Mouse (Mus musculus) urinary bladder, postnatal 4 days (tissue): ENCODE measurements at regions not wholly inside any gene's neighbourhood (a gene's known extent, or its start where the extent isn't known, plus 50 kb on each side); places are given as distances from the start of the nearest gene placed in this dataset.

Experiments used
- DNase-seq, 2 experiments: peaks; one replicate each; pipeline ENCODE4 v3.0.0; 2021 to 2022; ENCODE audit warnings: low spot score in 2 of 2

DNA sequence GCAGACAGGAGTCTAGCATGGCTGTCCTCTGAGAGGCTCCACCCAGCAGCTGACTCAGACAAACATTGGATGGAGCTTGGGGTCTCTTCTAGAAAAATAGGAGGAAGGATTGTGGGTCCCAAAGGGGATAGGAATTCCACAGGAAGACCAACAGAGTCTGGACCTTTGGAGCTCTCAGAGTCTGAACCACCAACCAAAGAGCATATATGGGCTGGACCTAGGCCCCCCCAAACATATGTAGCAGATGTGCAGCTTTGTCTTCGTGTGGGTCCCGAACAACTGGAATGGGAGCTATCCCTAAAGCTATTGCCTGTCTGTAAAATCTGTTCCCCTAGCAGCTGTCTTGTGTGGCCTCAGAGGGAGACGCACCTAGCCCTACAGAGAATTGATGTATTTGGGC is 50.1 kb upstream of the Cpm start:
- no peak for DNase-seq

- DNase-seq, result no peak
These were observed 50.6 kb upstream of the Cpm start for GRCm38 (mm10) chr10:117578696-117579146.

DNA sequence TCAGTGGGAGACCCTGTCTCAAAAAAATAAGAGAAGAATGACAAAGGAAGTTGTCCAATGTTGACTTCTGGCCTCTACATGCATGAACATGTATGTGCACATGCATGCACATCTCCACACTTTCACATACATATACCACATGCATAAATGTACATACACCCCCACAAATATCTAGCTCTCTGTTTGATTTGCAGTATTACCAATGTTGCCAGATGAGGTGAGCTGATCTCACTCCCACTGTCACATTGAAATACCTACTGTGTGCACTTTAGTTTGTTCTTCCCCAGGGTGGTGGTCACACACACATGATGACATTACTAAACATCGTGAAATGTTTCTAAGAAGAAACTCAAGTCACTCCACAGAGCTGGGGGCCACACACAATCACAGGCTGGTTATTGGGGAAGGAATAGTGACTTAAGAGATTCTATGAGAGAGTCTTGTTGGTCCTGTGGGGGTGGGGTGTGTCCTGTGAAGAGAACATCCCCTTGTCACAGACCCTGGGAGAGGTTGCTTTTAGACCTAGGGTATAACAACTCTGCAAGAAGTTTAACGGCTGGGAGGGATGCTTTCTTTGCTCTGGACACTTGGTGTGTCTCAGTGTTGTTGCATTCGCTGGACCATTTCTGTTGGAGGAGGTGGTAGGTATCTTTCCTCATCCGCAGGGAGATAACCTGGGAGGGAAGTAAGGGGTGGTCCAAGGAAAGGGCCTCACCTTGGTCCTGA is 51.2 kb upstream of the Cpm start:
- no peak for DNase-seq

DNA sequence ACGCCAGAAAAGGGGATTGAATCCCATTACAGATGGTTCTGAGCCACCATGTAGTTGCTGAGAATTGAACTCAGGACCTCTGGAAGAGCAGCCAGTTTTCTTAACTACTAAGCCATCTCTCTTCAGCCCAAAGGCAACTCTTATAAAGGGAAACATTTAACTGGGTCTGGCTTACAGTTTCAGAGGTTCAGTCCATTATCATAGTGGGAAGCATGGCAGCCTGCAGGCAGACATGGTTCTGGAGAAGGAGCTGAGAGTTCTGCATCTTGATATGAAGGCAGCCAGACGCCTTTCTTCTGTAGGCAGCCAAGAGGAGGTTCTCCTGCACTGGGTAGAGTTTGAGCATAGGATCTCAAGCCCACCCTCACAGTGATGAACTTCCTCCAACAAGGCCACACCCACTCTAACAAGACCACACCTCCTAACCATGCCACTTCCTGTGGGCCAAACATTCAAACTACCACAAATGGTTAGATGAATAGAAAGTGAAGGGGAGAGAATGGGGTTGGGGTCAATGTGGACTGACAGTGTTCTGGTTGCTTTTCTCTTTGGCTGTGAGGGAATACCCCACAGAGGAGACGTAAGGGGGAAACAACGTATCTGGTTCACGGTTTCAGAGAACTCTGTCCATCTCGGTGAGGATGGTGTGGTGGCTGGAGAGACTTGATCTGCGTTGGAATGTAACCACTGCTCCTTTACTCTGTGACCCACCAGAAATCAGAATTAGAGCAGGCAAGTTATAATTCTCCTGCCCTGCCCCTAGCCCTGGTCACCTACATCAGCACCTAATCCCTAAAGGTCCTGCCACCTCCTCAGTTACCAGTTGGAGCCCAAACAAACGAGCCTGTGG is 52.2 kb upstream of the Cpm start:
- no peak for DNase-seq

- DNase-seq, result no peak
These were observed 53.0 kb upstream of the Cpm start for GRCm38 (mm10) chr10:117576154-117576859.

DNA sequence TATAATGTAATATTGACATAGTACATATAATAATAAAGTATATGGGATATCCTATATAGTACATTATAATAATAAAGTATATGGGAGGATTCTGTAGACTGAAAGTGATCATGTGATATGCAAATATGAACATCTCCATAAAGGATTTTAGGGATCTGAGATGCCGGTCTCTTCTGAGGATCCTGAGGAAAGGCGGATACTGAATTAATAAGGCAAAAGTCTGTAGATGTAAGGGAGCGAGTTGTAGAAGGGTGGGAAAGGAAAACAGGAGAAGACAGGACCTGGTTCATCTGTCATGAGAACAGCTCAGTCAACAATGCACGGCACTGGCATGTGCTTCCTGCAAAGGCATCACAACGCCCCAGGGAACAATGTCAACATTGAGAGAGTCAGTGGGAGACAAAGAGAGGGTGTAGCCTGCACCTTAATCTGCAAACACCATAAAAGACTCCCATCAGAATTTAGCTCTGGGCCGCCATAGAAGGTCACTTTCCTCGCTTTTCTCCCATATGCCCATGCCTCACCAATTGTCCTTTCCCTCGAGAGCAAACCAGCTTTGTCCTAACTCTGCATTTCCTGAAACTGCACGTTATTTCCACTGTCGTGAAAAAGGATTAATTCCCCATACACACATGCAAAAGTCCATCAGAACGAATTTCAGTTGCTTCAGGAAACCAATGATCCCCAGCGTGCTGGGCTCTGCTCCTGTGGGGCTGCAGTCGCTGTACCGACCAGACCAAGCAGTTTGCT is 53.7 kb upstream of the Cpm start:
- DNase-seq, result no peak

GRCm38 (mm10) chr10:117574915-117575314 is 54.4 kb upstream of the Cpm start:
- no peak for DNase-seq

DNA sequence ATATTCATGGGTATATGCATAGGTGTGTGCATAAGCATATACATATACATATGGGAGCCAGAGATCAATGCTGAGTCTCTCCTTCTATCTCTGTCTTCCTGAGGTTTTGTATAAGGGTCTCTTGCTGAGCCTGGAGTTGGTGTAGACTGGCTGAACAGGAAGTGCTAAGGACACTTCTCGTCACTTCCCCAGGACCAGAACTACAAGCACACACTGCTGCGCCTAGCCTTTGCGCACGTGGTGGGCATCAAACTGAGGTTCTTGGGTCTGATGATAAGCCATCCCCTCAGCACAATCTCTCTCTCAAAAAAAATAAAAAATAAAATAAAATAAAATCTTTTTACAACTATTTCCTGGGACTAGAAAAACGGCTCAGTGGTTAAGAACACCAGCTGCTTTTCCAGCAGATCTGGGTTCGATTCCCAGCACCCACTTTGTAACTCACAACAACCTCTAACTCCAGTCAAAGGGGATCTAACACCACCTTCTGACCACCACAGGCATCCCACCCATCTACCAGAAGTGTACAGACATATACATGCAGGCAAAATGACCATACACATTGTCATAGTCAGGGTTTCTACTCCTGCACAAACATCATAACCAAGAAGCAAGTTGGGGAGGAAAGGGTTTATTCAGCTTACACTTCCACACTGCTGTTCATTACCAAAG is 55.1 kb upstream of the Cpm start:
- DNase-seq, result no peak

- DNase-seq, result no peak
These were observed 55.8 kb upstream of the Cpm start for GRCm38 (mm10) chr10:117573596-117573850.

DNA sequence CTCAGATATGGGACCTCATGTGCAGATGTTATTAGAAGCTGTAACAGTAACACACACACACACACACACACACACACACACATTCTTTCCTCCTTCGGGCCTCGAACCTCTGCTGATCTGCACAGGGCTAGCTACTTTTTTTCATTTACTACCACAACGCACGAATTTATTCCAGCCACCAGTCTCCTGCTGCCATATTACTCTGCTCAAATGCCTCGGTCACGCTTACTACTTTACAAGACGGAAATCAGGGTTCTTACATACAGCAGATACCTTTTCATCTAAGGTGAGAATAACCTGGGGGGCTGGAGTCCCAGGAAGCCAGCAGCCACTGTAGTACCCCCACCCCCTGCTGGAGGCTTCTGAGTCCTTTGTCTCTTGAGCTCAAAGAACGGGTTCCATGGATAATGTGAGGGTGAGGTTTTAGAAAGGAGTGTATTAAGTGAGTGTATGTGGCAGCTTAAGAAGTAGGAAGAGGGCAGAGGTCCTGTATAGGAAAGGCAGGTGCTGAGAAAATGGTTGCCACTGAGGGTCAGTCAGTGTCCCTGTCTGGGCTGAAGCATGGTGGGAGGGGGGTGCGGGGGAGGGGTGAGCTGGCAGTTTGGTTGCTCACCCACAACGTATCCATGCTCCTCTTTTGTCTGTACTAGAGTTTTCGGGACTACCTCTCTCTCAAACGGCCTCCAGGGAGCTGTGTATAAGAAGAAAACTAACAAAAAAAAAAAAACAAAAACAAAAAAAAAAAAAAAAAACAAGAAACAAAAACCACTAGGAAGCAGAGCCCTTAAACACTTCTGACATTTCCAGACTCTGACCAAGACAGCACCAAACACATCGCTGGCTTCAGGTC is 56.3 kb upstream of the Cpm start:
- DNase-seq, result no peak

DNA sequence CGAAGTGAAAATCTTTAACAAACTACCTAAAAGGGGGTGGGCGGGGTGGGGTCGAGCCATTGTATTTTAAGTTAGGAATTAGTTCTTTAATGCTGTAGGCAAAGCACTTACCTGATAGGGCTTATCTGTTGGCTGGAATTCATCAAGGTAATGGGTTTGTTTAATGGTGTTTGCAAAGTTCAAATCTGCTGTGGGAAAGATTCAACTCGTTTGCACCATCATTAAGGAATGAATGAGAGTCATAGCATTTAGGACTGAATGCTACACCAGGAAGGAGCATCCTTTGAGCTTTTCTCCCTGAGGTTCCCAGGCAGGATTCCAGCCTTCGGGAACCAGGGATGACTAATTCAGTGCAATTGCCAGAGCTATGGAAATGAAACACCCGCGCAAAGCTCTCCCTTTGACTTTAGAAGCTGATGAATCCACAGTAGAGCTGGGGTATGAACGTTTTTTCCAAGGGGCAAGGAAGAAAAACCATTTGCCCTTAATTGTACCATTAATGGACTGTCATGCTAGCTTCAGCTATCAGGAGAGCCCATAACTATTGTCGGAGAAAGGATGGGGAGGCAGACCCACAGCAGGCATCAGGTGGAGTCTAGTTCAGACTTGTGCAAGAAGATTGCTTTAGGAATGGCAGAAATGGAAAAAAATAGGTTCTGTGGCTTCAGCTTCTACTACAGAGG is 57.3 kb upstream of the Cpm start:
- DNase-seq, result no peak

DNA sequence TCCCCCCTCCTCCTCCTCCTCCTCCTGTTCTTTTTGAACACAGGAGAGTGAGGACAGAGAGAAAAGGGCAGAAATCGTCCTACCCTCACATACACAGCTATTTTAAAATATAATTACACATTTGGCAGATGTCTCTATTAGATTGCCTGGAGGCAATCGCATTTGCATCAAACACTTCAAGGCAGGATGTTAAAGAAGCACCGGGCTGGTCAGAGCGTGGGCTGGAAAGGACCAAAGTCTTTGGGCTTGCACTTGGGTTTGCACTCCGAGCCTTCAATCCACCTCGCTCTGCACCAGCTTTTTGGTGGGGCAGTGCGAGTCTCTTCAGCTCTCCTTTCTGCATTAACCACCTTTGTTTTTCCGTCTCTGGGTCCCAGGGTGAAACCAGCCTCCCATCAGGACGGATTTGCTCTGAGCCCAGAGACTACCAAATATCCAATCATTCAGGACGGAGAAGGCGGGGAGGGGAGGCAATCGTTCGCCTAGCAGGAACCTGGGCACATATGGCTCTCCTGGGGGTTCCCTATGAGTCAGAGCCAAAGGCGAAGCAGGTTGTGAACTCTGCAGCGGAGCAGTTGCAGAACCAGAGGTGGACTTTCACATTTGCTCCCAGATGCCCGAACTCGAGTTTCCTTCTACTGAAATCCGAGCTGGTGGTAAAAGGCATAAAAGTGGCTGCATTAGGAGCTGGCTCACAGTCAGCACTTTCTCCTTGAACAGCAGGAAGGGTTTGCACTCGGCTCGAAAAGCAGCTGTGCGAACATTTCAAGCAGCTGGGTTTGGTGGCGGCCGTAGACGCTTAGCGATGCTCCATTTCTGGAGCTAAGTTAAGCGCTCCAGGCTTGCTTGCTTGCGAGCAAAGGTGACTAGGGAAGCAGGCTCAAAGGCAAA is 58.1 kb upstream of the Cpm start:
- DNase-seq, result no peak

- no peak for DNase-seq
These were observed 59.0 kb upstream of the Cpm start for GRCm38 (mm10) chr10:117570091-117570970.

- no peak for DNase-seq
These were observed 59.8 kb upstream of the Cpm start for GRCm38 (mm10) chr10:117569301-117570079.

GRCm38 (mm10) chr10:117568472-117569300 is 60.6 kb upstream of the Cpm start:
- DNase-seq, result no peak

DNA sequence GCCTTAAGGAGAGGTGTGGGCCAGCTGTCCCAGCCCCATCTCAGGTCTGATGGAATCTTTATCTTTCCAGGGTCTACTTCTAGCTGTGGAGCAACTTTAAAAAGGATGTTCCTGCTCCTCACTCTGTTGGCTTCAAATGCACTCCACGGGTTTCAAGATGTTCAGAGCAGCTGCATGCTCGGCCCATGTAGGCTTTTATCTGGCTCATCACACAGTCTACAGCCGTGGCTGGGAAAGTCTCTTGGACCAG is 61.2 kb upstream of the Cpm start:
- DNase-seq, result no peak
